Mouse (Mus musculus) cerebellum, postnatal 14 days (tissue): ENCODE results near the gene Hamp.
"Not testable (repeated sequence)": the region's sequence is repeated elsewhere in the genome, so short reads cannot be mapped to it uniquely, and the experiment has no call there.

Source experiments
- DNase-seq, 2 experiments: peaks; one replicate each; pipeline ENCODE4 v3.0.0; 2021; ENCODE audit warnings: mixed read lengths in 2 of 2

The Hamp gene

DNA sequence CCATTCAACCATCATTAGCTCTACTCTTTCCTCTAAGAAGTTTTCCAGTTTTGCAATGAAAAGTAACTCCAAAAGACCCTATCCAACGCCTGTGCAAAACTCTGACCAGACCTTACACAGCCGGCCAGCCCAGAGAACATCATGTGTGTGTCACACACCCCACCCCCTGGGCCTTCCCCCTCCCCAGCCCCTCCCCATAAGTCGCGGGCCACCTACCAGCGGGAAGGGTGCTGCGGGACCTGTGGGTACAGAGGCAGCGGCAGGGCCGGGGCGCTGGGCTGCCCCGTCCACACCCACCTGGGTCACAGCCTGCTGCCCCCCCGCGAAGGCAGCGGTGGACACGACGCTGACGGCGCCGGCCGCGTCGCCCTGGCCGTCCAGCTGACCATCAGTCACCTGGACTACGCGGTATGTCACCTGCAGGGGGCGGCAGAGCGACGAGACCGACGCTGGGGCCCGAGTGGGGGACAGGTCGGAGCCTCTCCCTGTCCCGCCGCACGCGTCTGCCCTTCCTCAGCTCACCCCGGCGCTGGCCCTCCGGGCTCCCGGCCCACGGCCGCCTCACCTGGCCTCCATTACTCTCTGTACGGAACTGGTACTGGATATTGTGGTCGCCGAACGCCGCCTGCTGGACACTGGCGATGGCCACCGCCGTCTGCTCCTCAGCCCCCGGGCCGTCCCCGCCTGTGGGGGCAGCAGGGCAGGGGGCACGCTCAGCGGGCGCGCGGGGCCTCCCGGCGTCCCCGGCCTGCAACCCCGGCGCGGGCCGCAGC, 11.9 kb upstream of the Hamp start:
- DNase-seq, result peak; percentile 91 to 97

DNA sequence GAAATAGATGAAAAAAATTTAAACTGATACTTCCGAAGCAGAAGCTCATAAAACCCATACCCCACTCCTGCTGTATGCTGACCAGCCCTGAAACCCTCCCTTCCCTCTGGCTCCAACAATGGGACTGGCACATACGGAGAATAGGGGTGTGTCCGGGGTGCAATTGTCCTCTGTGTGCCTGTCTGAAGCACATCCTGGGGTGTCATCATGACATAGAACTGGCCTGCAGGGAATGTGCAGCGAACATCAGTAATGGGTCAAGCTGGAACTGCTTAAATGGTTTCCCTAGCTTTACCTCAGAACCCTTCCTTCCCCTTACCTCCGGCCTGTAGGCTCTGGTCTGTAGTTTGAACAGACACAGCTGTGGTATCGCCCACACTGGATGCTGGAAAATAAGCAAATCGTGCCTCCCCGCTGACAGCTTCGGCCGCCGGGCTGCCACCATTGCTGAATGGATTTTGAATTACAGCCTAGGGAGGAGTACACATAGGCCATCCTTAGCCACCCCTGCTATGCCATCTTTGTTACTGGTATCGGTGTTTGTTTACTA, 11.2 kb upstream of the Hamp start:
- DNase-seq, result no peak

DNA sequence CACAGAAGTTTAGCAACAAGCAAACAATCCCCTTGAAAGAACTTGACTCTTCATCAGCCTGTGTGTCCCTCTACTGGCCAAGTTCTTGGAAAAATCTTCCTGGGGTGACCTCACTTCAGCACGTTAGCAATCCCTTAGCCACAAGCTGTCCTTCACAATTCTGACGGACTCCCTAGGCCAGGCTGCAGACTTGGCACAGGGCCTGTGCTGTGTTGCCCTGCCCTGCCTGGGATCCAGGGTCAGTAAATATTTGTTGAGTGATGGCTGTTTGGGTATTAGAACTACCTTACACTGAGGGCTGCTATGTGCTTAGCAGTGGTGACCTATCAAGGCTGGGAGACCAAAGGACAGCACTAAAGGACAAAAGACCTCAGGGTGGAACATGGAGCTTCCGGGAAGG, 10.2 kb upstream of the Hamp start:
- DNase-seq, result no peak

DNA sequence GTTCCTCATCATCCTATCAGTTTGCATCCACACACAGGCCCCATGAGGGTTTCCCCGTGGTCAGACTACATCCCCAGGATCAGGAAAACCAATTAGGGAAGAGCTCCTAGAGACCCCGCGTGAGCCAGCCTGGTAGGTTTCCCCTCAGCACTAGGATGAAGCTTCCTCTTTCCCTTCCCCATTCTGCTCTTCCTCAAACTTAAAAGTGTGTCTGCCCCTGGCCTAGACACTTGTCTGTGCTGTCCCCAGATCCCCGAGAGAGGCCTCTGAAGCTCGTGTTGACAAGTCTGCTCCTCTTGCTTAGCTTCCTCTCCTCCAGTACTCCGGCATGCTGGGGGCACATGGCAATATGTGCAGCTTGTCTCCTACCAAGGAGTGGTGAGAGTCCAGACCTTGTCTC, 9.6 kb upstream of the Hamp start:
- no peak for DNase-seq

DNA sequence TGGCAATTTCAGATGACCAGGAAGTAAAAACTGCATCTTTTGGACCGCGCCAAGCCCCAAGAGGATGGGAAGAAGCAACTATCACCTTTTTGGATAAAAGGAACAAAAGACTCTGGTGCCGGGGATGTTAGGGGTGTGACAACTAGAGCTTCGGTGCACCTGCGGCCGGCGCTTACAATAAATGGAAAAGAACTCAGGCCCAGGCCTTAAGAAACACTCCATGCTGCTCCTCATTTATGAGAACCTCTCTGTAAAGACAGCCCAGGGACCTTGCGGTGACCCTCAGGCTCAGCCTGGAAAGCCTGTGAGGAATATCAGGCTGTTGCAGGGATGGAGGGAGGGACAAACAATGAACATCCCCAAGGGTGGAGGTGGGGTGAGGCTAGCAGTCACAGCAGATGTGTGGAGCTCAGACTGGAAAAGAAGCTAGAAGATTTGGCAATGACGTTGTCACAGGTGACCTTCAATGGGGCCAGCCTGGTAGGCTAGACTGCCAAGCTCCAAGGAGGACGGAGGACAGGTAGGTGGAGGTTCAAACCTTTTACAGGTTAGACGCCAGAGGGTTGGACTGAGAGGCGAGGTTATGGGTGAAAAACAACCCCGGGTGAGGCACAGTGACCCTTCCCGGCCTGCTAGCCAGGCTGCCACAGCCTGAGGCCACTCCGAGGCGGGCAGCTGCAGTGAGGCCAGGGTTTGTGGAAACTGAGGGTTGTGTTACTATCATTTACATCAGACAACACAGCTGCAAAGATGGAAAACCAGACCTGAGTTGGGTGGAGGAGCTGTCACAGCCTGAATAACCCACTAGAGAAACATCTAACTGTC, 8.8 kb upstream of the Hamp start:
- no peak for DNase-seq

DNA sequence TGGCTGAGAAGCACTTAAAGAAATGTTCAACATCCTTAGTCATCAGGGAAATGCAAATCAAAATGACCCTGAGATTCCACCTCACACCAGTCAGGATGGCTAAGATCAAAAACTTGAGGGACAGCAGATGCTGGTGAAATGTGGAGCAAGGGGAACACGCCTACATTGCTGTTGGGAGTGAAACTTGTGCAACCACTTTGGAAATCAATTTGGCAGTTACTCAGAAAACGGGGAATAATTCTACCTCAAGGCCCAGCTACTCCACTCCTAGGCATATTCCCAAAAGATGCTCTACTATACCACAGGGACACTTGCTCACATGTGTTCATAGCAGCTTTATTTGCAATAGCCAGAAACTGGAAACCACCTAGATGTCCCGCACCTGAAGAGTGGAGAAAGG, 6.1 kb upstream of the Hamp start:
- DNase-seq, result not testable (repeated sequence)

DNA sequence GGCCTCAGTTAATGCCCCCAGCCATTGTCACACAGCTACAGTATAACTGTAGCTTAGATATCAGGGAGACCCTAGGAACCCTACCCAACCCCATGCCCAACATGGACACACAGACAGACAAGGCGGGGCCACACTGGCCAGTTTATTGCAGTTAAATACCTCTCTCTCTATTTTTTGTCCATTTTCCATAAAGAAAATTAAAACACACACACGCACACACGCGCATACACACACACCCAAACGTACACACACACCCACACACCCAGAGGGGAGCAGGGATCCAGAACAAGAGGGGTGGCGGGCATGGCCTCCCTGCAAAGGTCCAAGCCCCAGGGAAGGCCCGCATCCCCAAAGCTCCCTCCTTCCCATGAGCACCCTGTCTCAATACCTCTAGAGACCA, 2.0 kb upstream of the Hamp start:
- no peak for DNase-seq

DNA sequence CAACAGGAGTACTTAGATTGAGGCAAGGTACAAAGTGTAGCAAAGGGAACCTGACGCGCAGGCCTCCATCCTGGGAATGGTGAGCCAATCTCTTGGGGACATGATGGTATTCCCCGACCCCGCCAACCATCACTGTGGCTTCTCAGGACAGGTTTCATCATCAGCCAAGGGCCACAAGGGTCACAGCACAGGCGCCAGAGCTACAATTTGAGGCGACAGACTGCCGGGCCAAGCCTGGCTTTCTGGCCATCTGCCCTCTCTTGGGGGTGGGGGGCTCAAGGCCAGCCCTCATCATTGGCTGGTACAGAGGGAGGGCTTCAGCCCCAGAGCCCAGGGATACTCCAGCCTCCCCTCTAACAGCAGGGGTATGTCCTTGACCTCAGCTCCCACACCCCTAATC, 1.6 kb upstream of the Hamp start:
- DNase-seq, result peak; percentile 58 to 61

DNA sequence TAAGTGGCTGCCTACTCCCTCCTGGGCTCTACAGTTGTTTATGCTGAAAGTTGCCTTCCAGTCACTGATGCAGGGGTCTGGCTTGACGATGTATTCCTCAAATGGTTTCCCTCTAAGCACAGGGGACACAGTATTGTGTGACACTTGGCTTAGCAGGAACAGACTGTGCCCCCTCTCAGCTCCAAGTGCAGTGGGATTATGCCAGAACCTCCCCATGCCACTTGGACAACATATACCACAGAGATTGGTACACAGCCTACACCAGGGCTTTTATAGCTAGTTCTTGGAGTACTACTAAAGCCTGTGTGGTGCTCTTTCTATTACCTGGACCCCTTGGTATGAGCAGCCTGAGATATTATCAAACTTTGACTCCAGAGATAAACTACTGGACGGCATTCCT, 874 bp upstream of the Hamp start:
- peak; percentile 45 to 55 for DNase-seq

DNA sequence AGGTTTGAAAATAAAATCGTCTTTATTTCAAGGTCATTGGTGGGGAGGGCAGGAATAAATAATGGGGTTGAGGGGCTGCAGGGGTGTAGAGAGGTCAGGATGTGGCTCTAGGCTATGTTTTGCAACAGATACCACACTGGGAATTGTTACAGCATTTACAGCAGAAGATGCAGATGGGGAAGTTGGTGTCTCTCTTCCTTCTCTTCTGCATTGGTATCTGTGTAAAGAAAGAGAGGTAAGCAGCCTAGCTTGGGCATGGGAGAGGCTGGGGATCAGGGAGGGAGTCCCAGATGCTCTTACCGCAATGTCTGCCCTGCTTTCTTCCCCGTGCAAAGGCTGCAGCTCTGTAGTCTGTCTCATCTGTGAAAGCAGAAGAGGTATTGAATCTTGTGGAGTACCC, 1.5 kb downstream of the Hamp start:
- not testable (repeated sequence) for DNase-seq

DNA sequence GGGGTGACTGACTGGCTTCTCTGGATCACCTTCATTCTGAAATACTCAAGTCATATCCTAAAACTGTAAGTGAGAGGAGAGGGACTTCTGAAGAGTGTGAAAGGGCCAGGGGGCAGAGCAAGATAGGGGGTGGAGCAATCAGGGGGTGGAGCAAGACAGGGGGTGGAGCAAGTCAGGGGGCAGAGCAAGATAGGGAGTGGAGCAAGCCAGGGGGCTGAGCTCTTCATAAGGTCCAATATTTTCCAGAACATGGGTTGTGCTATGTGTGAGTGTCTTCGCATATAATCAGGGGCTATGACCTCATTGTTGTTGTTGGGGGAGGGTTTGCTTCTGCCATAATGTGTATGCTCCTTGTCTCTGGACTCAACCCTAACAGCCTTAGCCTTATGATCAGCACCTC, 3.8 kb downstream of the Hamp start:
- not testable (repeated sequence) for DNase-seq

DNA sequence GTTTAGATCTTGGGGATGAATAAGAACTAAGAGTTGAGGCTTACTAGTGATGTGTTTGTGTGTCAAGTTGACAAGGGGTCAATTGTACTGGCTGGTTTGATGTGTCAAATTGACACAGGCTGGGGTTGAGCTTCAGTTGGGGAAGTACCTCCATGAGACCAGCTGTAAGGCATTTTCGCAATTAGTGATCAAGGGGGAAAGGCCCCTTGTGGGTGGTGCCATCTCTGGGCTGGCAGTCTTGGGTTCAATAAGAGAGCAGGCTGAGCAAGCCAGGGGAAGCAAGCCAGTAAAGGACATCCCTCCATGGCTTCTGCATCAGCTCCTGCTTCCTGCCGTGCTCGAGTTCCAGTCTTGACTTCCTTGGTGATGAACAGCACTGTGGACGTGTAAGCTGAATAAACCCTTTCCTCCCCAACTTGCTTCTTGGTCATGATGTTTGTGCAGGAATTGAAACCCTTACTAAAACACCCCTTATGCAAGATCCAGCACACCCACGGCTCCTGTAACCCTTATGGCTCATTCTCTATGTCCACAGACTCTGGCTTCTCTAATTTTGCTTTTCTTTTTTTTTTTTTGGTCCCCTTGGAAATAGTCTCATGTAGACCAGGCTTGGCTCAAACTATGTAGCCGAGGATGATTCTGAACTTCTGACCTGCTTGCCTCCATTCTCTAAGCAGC, 8.3 kb downstream of the Hamp start:
- not testable (repeated sequence) for DNase-seq

DNA sequence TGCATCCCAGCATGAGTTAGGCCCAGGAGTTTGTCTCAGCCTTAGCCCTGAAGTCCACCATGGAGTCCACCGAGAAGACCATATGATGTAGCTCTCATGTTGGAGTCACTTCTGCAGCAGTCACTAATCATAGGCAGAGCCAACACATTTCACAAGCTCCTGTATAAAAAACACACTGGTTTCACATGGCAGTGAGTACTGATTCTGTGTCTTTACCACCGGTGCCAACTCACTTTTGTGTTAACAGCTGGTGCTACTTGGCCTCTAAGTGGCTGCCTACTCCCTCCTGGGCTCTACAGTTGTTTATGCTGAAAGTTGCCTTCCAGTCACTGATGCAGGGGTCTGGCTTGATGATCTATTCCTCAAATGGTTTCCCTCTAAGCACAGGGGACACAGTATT, 19.3 kb downstream of the Hamp start, which contains the start of gene Hamp2:
TSS of gene Hamp2 (minus strand) at position 101 of the 400 bp plus-strand sequence.
- DNase-seq, result not testable (repeated sequence)

DNA sequence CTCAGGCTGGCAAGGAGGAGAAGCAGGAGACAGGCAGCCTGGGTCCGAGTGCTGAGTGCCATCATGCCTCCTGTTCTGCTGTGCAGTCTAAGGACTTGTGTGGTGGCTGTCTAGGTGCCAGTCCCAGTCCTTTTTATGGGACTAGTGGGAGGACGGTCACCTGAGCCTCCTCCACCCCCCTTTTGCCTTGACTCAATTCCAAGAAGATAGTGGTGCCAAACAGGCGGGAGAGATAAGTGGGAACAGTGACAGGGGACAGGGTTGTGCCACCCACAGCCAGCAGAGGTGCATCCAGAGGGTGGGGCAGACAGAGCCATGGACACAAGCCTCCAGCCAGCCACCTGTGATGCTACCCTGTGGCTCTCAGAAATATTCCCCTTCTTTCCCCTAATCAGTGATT, 19.8 kb downstream of the Hamp start:
- no peak for DNase-seq

DNA sequence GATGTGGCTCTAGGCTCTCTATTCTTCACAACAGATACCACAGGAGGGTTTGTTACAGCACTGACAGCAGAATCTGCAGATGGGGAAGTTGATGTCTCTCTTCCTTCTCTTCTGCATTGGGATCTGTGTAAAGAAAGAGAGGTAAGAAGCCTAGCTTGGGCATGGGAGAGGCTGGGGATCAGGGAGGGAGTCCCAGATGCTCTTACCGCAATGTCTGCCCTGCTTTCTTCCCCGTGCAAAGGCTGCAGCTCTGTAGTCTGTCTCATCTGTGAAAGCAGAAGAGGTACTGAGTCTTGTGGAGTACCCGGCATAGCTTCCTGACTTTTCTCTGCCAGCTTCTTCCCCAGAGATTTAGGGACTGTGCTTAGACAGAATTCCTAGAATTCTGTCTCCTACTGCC, 21.3 kb downstream of the Hamp start:
- DNase-seq, result not testable (repeated sequence)

DNA sequence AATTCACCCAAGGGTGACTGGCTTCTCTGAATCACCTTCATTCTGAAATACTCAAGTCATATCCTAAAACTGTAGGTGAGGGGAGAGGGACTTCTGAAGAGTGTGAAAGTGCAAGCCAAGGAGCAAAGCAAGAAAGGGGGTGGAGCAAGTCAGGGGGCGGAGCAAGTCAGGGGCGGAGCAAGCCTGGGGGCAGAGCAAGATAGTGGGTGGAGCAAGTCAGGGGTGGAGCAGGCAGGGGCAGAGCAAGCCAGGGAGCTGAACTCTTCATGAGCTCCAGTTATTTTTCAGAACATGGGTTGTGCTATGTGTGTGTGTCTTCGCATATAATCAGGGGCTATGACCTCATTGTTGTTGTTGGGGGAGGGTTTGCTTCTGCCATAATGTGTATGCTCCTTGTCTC, 23.6 kb downstream of the Hamp start:
- DNase-seq, result no peak

DNA sequence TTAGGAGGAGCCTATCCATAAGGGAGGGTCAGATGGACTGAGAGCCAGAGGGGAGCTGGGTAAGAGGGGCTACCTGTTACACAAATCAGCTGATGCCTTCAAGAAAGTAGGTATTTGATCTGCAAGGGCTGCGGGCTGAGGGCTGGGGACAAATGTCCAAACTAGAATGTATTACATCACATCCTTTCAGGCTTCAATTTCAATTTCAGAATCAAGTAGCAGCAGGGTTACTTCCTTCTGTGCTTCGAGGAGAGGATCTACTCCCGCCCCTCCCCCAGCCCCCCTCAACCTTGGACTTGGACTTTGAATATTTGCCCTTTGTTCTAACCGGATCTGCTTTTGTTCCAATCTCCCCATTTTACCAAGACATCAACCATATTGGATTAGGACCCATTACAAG, 26.6 kb downstream of the Hamp start:
- no peak for DNase-seq

DNA sequence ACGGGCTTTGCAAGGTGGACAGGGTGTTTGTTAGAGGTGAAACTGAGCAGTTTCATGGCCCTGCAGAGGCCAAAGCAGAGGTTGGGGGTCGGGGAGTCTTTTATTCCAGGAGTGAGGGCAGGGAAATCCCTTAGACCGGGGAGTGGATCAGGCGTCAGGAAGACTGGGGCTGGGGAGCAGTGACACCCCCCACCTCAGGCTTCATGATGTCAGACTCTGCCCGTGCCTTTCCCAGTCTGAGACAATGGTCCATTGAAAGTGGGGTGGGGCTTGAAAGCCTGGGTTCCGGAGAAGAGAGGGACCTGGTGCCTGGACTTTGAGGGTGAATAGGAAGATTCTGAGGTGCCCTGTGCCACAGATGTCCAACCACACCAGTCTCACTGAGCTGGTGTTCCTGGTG, 27.1 kb downstream of the Hamp start:
- no peak for DNase-seq

DNA sequence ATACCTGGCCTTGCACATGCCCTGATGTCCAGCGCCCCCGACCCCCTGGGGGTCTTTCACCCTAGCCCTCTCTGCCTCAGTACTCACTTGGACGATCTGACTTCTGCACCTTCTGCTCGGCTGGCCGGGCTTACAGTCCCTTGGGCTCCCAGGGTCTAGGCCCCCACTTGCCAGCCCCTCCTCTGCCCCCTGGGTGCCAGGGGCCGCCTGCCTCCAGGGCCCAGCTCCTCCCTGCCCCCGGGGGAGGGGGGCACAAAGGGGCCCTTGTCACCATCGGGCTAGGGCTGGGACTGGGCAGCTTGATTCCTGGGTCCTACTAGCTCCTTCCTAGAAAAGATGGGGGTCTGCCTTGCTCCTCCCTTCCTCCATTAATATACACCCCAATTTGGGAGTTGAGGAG, 29.1 kb downstream of the Hamp start, which contains the start of gene Mag:
TSS of gene Mag (minus strand) at position 142 of the 400 bp plus-strand sequence.
- DNase-seq, result no peak

DNA sequence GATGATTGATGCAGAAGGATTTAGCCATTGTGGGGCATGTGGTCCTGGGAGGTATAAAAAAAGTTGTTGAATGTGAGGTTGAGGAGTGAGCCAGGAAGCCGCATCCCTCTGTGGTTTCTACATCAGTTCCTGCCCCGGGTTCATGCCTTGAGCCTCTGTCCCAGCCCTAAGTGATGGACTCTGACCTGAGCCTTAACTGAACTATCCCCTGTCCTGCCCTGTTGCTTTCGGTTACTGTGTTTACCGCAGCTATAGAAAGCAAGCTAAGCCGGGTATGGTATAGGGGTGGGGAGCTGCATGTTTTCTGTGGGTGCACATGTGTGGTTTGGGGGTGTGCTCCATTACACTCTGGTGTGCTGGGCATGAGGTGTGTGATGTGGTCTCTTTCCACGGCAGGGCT, 34.1 kb downstream of the Hamp start:
- DNase-seq, result no peak

DNA sequence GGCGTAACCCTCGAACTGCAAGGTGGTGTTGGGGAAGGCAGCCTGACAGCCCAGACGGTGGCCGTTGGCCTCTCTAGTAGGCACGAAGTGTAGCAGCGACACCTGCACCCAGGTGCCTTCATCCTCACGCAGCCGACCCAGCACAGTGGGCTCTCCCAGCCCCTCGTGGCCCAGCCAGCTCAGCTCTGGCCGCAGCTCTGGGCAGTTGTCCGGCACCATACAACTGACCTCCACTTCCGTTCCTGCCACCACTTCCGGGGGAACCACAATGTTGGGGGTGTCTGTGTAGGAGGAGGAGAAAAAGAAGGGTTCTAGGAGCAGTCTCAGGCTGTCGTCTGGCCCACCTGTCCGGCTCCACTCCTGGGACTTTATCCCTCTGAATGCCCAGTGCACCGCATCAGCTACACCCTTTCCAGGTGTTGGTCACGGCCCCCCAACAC, 34.8 kb downstream of the Hamp start:
- no peak for DNase-seq

DNA sequence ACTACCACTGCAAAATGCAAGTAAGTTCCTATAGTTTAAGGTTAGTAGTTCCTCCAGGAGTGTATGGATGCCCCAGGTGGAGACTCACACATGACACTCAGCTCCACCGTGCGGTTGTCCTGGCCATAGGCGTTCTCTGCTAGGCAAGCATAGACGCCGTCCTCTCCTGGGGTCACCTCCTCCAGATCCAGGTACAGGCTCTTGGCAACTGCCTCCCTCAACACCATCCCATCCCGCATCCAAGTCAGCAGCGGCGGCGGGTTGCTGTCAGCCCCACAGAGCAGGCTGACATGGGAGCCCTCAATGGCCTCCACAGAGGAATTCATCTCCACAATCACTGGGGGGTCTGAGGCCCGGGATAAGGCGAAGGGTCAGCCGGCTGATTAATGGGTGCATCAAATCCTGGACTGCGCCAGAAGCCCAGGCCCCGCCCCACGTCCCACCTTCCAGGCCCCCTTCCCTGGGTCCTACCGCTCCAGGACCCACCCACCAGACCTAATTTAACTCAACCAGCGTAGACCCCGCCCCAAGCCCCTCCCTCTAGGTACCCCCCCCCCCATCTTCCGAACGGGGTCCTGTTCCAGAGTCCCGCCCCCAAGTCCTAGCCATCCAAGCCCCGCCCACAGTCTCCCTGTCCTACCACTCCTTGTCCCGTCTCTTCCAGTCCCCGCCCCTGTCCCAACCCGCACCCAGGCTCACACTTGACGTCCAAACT, 35.4 kb downstream of the Hamp start:
- peak in 1 of 2 experiments; percentile 22 for DNase-seq
